Mouse (Mus musculus) kidney, postnatal 10 days (tissue): ENCODE data around the gene Zbp1.

ENCODE experiments used
- DNase-seq: peaks from one replicate; pipeline ENCODE4 v3.0.0; 2021; ENCODE audit warnings: mixed read lengths

Zbp1 gene

DNA sequence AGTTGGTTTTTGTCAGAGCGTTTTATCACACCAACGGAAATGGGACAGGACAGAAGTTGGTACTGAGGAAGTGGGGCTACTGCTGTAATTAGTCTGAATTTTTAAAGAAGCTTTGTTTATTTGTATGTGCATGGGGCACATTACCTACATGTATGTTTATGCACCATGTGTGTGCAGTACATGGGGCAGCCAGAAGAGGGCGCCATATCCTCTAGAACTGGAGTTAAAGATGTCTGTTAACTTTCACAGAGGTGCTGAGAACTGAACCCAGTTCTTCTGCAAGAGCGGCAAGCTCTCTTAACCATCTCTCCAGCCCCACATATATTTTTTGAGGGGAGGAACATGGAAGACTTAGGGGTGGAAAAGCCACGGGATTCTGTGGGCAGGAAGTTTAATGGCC, 43.0 kb downstream of the Zbp1 start:
- DNase-seq = peak; percentile 31

DNA sequence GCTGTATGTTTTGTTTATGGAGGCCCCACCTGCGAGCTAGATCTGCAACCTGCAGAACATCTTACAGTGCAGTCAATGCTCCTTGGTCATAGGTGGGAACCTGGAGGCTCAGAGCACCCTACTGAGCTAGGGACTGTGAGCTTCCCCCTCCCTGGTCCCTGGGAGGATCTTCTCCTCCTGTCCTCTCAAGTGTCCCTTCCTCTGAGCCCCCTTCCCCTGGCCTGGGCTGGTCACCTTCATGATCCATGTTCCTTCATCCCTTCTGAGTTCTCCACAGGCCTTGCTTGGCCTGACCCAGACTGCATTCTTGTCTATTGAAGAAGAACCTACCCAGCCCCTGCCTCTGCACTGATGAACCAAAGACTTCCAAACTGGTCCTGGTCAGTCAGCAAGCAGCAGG, 44.2 kb downstream of the Zbp1 start:
- DNase-seq = peak; percentile 13

DNA sequence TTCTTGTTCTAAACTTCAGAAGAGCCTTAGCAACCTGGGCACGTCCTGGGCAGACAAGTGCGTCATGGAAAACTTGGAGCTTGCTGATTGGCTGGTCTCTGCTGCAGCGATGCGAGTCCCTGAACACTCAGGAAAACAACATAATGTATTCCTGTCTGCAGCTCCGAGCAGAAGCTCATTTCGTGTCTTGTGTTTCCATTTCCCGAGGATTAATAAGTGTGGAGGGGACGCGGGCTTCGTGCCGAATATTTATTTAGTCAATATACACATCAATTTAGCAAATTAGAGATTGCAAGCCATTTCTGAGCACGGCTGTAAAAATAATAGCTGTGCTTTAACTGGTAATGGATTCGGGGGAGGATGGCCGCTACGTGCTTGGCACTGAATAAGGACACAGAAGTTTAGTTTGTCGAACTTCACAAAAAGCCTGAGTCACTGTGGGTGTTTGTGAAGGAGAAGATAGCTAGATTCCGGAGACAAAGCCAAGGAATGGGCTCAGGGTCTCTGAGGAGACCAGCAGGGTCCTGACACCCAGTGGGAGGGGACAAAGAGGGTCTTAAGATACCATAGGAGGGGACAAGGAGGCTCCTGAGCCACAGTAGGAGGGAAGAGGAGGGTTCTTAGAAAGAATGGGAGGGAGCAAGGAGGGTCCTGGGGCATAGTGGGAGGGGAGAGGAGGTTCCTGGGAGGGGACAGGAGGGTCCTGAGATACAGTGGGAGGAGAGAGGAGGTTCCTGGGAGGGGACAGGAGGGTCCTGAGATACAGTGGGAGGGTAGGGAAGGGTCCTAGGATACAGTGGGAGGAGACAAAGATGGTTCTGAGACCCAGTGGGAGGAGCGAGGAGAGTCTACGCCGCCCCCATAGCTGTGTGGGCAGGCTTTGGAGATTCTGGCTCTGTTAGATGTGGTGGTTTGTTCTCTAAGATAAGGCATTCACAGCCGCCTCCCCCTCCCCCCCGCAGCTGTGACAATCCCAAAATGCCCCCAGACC, 44.9 kb downstream of the Zbp1 start:
- DNase-seq = peak; percentile 82

DNA sequence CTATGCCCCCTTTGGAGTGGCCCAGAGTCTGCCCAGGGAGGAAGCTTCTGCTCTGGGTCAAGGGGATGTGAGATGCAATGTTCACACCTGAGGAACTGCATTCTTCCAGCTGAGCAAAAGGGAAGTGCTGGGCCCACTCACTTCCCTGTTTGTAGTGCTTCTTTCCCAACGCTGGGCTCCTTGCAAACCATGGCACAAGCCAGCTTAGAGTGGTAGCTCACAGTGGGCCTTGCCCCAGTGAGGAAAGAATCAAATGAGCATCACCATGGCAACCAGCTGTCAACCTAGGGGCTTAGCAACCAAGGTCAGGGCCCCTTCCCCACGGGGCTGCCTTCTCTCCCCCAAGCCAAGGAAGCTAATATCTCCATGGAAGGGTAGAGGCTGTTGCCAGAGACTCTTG, 45.7 kb downstream of the Zbp1 start:
- peak; percentile 34 for DNase-seq

DNA sequence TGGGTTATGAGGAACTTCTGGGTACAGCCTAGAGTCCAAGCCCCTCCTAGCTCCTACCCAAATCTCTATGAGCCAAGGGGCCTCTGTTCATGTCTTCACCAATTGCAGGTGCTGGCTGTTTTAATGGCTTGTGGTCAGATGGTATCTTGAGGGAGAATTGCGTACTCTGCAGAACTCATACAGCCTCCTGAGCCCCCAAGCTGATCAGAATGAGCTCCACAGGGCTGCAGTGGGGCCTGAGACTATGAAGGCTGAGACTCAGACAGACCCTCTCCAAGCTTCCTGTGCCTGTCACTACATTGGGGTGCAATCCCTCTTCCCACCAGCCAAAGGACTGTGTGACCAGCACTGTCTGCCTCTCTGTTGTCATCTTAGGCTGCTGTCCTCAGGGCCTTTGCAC, 46.3 kb downstream of the Zbp1 start:
- no peak for DNase-seq

DNA sequence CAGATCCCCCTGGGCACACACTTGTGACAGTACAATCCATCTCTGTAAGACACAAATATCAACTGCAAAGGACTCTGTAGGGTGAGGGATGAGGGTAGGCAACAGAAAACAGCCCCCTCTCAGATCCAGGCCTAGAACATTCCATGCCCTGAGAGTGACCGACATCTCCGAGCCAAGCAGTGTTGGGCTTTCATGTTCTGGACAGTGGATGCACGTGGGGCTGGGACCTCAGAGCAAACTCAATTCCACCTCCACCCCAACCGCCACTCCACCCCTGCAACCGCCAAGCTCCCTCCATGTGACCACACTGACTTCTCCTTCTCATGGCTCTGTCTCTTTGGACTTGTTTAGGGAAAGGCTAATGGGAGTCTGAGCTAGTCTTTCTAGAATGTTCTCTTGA, 46.8 kb downstream of the Zbp1 start:
- peak; percentile 38 for DNase-seq

DNA sequence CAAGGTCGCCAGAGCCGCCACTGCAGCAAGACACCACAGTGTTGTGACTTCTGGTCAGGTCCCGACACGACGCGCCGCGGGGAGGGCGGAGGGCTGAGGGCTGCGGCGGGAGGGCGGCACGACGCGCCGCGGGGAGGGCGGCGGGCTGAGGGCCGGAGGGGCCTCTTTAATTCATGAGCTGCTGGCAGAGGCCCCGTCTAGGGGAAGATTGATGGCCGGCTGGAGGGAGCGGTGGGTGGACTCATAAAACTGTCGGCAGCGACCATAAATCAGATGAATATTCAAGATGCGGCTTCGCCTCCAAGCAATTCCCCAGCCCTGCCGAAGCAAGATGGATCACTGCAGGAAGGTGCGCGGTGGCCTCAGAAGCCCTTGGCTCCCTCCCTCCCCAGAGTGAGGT, 47.3 kb downstream of the Zbp1 start:
- peak; percentile 93 for DNase-seq

DNA sequence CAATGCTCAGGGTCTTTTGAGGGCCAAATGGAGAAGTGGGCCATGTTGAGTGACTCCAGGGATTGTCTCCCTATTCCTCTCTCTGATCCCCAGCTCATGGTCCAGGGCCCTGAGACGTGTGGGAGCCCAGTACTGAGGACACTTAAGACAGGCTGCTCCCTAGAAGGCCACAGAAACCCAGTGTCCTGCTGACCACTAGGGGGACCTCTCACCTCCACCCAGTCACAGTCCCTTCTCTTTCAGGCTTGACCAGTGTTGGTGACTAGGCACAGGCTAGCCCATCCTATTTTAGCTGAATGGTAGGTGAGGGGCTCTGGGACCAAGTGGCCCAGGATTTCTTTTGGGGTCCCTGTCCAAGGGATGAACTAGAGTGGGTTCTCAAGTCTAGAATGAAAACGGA, 48.0 kb downstream of the Zbp1 start:
- peak; percentile 37 for DNase-seq

DNA sequence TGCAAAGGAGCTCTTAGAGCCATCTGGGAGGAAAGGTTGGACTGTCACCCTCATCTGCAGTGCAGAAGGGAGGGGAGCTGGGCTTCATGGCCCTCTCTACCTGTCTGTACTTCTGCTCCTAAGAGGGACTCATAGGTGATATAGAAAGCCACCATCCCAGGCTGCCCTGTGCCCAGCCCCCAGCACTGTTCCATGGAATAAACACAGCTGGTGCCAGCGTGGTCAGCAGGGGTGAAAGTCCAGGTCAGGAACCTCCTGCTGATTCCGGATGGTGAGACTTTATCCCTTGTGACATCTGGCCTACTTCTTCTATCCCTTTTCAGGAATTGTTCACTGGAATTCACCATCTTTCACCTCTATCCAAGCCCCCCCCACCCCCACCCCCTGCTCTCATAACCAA, 48.6 kb downstream of the Zbp1 start:
- DNase-seq = peak; percentile 79

DNA sequence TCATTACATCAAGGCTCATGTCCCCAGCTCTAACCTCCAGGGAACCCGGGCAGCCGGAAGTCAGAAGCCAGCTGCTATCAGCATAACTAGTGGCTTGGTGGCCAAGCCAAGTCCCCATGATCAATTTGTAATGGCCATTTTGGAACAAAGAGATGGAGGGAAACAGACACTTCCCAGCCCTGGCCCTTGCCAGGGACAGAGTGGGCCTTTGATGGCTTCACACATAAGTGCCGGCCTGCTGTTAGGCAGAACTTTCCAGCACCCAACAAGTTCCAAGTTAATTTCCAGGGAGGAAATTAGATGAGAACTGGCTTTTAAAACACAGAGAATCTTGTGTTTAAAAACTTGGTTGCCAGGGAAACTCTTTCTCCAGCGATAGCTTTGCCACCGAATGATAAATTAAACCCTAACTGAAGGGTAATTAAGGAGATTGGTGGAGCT, 50.3 kb downstream of the Zbp1 start:
- peak; percentile 54 for DNase-seq

DNA sequence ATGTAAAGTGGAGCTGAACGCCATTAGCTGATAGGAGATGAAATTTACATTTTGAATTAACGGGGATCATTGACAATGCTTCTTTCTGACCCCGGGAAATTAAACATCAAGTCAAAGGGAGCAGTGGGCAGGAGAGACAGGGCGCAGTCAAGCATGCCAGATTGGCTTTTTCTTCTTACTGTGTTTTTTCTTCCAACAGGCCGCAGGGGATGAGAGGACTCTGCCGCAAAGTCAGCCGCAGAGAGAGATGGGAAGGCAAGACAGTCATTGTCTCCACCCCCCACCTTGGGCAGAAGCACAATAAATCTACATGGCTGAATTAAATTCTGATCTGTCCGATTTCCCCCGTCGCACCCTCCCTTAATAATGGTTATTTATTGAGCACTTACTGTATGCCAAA, 53.4 kb downstream of the Zbp1 start:
- DNase-seq = no peak

DNA sequence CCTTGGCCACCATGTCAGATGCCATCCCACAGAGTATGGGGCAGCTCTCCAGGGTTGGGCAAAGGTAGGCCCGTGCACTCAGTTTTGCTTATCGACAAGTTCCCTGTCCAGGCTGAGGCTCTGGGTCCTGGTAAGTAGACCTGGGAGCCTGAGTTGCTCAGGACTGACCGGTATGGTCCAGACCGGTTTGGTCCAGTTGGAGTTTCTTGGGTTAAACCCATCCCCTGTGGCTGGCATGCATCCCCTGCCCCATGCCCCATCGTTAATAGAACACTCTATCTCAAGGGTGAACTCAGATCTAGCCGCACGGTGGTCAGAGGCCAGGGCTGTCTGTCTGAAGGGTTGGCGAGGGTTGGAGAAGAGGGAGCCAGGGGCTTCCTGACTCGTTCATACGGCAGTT, 53.8 kb downstream of the Zbp1 start:
- DNase-seq = peak; percentile 42

DNA sequence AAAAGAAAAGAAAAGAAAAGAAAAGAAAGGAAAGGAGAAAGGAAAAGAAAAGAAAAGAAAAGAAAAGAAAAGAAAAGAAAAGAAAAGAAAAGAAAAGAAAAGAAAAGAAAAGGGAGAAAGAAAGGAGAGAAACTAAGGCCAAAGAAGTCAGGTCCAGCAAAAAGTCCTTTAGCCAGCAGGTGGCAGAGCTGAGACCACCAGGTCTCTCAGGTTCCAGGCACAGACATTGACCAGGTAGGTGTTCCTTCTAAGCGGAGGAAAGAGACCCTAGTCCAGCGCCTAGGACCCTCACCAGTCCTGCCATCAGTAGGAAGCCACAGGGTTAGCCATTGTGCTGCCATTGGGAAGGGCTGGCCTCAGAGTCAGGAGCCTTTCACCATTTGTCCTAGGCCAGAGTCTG, 54.4 kb downstream of the Zbp1 start:
- DNase-seq = peak; percentile 78

DNA sequence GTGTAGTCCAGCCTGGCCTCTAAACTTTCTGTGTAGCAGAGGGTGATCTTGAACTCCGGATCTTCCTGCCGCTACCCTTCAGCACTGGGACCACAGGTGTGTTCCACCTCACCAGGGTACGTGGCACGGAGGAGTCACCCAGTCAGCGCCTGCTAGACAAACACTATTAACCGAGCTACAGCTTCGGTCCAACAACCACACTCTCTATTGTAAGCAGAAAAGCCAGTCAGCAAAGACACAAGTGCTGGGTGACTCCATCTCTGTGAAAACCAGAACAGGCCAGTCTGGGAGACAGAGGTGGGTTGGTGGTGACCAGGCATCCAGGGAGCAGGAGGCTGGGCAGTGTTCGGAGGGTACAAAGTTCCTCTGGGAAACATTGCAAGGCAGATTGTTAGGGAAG, 55.3 kb downstream of the Zbp1 start:
- peak; percentile 69 for DNase-seq

DNA sequence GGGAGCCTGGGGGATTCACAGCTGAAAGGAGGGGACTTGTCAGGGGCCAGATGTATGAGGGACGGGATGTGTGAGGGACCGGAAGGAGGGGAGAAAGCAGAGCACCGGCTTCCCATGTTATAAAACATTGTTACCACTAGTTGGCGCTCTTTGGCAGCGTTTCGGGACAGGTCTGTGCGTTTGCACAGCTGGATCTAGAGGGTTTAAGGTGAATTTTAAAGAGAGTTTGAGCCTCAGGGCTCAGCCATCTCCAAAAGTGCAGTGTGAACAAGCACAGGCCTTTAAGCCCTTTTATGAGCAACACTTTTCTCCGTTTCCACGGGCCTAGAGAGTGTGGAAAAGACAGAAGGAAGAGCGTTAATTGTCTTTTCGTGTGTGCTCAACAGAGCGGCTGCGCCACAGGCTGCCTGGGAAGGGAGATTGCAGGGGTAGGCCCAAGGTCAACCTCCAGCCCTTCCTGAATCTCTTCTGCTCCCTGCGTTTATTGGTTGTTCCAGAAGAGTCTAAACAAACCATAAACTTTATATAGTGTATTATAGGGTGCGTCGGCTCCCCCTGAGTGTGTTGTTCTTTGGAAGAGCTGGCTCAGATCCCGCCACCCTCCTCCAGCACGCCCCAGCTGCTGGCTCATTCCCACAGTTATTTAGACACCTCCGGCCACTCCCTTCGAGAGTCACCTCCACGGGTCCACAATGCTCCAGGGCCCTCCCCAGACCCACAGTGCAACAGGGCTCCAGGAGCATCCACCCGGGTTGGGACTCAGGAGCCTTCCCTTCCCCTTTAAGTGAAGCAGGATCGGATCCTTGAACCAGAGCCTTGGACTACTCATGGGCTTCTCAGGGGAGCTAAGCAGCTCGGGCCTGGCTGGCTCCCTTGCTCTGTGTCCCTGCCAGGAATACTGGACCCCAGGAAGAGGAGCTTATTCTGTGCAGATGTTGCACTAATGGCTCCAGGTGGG, 59.1 kb downstream of the Zbp1 start:
- peak; percentile 83 for DNase-seq

DNA sequence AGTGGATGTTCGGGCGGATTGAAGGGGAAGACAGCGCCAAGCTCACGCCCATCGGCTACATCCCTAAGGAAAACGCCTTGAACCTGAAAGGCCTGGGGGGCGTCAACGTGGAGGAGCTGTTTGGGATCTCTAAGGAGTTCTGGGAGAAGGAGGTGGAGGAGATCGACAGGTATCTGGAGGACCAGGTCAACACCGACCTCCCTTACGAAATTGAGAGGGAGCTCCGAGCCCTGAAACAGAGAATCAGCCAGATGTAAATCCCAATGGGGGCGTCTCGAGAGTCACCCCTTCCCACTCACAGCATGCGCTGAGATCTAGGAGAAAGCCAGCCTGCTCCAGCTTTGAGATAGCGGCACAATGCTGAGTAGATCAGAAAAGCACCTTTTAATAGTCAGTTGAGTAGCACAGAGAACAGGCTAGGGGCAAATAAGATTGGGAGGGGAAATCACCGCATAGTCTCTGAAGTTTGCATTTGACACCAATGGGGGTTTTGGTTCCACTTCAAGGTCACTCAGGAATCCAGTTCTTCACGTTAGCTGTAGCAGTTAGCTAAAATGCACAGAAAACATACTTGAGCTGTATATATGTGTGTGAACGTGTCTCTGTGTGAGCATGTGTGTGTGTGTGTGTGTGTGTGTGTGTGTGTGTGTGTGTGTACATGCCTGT, 60.2 kb downstream of the Zbp1 start:
- no peak for DNase-seq

DNA sequence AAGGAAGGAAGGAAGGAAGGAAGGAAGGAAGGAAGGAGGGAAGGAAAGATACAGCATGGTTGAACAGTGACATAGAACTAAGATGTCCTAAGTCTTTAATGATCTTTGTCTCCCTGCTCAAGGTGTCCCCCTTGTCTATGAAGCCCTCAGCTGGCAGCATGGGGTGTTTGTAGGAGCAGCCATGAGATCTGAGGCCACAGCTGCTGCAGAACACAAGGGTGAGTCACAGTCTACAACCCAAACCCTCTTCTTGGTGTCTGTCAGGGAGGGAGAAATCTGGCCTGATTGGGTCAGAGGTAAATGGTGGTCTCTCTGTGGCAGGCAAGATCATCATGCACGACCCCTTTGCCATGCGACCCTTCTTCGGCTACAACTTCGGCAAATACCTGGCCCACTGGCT, 60.9 kb downstream of the Zbp1 start:
- no peak for DNase-seq

DNA sequence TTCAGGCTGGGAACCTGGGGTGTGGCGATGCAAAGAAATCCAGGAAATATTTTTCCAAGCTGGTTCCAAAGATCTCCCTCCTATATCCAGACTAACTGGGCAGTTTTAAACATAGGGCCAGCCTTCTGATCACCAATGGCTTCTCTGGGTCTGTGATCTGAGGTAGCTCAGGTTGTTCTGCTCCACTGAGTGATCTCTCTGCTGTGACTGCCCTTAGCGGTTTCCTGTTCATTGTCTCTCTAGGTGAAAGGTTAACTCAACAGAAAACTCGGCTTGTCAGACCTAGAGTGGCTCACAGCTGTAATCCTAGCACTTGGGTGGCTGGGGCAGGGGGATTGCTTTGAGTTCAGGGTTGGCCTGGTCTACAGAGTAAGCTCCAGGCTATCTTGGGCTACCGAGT, 61.3 kb downstream of the Zbp1 start:
- no peak for DNase-seq

DNA sequence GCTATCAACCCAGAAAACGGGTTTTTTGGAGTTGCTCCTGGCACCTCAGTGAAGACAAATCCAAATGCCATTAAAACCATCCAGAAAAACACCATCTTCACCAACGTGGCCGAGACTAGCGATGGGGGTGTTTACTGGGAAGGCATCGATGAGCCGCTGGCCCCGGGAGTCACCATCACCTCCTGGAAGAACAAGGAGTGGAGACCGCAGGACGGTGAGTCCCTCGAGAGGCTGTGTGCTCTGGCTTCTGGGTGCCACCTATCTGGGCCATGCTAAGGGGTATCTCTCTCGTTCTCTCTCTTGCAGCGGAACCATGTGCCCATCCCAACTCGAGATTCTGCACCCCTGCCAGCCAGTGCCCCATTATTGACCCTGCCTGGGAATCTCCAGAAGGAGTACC, 61.8 kb downstream of the Zbp1 start:
- DNase-seq = no peak
